Mouse (Mus musculus) heart, adult 11 months (tissue): ENCODE data around the gene Nsmce1.

Experiments
- DNase-seq: peaks from one replicate; pipeline ENCODE4 v3.0.0; 2022

Gene Nsmce1

DNA sequence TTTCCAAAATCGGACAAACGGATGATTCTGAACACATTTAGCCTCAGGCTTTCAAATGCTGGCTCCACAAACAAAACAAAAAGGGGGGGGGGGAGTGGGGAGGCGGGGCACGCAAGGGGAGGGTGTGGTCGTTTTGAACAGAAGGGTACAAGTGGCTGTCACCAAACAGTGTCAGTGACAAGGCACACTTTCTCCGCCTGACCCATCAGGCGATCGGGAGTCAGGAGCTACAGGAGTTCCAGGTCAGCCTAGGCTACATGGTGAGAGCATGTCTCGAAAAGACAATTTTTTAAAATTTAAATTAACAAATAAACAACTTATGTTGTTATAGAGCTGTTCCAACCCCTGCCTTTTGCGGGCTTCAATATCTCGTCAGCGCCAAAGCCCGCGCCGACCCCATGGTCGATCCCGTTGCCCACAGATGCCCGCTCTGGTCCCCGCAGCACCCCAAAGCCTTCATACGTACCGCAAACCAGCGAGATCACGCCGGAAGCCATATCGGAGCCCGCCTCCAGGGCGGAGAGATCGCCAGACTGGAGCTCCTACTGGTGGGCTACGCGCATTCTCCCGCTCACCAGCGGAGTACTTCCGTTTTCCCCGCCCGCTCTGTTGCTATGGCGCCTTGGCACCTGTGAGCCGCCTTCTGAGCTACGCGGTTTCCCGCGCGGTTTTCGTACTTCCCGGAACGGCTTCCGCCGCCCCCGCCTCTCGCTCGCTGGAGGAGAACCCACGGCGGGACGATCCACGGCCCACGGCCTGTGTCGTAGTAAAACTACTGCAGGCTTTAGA lies at the start of gene Nsmce1:
Gene Nsmce1, minus strand, starts transcription at position 650 of the 789 bp plus-strand sequence.
- DNase-seq, result peak; percentile 100

GRCm38 (mm10) chr7:125541026-125541425 lies 49.6 kb upstream of the Nsmce1 start:
- peak; percentile 89 for DNase-seq

DNA sequence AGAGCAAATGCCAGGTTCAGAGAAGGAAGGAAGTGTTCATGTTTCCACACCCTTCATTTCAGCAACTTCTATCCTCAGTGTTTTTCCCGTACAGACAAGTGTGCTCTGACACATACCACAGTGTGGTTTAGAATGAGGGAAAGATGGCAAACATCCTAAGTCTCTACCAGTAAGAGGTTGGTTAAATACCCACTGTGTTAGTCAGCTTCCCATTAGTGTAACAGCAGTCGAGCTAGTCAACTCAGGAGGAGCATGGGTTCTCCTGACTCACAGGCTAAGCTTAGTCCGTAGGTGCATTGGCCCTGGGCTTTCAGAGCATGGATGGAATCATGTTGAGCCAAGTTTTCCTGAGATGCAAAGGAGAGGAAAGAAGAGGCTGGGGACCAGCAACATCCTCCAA lies 48.0 kb upstream of the Nsmce1 start:
- peak; percentile 55 for DNase-seq

- DNase-seq, result peak; percentile 72
Measured at GRCm38 (mm10) chr7:125527901-125528580, 36.6 kb upstream of the Nsmce1 start.

DNA sequence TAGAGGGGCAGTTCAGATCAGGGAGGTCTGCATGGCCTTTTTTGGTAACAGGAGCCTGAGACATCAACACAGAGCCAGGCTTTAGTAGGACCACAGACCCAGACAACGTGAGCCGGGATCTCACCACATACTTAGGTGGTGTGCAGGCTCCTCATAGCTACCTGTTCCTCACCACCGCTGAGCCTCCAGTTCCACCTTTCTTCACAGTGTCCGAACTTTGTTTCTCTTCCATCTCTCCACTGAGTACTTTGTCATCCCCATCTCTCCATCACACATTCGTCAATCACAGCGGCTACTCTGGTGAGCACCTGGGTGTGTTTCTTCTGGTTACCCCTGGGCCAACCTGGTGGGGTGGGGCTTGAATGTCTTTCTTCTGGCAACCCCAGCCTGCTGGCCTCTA lies 35.8 kb upstream of the Nsmce1 start:
- DNase-seq, result peak; percentile 66

DNA sequence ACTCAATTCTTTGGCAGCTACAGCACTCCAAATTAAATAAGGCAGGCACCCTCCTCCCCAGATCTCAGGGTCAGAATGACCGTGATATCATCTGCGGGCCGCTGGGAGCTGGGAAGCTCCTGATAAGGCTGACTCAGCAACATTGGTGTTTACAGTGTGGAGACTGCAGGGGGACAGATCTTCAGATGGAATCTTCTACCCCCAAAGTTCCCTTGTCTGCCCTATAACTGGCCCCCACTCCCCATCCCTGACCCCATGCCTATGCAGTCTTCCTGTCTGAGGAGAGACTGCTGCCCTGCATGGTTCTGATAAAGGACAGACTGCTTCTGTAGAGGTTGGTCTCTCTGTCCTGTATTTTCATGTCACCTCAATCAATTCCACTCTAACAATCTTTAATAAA lies 31.7 kb upstream of the Nsmce1 start:
- DNase-seq, result peak; percentile 82

DNA sequence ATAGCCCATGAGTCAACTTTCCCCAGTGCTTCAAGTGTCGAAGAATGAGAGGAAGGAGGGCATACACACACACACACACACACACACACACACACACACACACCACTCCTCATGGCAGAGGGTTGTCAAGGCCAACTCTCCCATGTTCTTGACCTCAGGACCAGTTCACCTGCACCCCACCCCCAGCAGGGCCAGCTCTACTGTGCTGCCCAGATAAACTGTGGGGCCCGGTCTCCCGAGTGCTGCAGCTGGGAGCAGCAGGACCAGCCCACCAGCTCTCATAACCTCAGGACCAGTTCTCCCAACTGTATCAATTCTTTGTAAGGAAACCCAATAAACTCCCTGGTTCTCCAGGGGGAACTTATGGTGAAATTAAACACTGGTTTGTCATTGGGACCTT lies 28.3 kb upstream of the Nsmce1 start:
- DNase-seq, result peak; percentile 76

- DNase-seq, result peak; percentile 22
Measured at GRCm38 (mm10) chr7:125517470-125517869, 26.1 kb upstream of the Nsmce1 start.

GRCm38 (mm10) chr7:125516723-125517122 lies 25.3 kb upstream of the Nsmce1 start:
- no peak for DNase-seq

- DNase-seq, result peak; percentile 91
Measured at GRCm38 (mm10) chr7:125515081-125515853, 23.9 kb upstream of the Nsmce1 start.

GRCm38 (mm10) chr7:125511852-125512251 lies 20.5 kb upstream of the Nsmce1 start:
- DNase-seq, result peak; percentile 74

GRCm38 (mm10) chr7:125511432-125511831 lies 20.0 kb upstream of the Nsmce1 start:
- peak; percentile 76 for DNase-seq

GRCm38 (mm10) chr7:125507279-125507678 lies 15.9 kb upstream of the Nsmce1 start:
- peak; percentile 50 for DNase-seq

GRCm38 (mm10) chr7:125505568-125505967 lies 14.2 kb upstream of the Nsmce1 start:
- DNase-seq, result peak; percentile 78

DNA sequence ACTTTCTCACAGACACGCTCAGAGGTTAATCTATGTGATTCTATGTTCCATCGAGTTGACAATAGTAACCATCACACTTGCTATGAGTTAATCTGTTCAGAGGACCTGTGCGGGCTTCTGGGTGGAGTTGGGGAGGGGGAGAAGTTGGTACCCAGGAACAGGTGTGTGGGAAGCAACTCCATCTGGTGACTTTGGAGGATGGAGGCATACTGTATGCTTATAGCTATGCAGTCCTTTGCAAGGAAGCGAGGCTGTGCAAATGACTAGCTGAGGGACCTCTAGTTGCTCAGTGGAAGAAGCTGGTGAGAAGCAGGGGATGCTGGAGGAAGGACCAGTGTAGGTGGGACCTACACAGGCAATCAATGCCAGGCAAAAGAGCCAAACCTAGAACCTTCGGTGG lies 13.2 kb upstream of the Nsmce1 start:
- no peak for DNase-seq

DNA sequence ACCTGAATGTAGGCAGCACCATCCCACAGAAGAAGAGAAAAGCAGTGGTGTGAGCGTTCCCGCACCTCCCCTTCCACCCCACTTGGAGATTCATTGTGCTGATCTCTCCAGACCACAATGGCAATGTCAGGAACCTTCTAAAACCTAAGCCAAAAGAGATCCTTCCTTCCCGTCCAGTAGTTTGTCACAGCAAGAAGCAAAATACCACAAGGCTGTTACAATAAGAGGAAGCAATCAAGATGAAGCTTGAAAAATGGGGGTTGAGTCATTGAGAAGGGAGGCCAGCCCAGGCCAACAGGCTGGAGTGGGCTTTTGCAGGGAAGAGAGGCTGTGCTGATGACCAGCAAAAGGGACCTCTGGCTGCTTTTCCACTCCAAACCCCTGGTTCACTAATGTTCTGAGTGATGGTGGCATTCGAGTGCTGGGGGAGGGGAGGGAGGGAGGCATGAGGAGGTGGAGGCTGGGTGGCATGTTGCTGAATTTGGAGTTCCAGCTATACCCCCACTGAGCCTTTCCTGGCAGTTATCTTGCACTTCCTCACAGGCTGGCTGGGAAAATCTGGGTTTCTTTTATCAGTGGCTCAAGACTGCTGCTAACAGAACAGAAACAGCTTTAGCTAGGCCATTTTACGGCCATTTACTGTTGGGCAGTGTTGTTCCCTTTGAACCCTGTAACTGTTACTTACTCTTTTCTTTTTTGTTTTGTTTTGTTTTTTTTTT lies 12.1 kb upstream of the Nsmce1 start:
- peak; percentile 95 for DNase-seq

DNA sequence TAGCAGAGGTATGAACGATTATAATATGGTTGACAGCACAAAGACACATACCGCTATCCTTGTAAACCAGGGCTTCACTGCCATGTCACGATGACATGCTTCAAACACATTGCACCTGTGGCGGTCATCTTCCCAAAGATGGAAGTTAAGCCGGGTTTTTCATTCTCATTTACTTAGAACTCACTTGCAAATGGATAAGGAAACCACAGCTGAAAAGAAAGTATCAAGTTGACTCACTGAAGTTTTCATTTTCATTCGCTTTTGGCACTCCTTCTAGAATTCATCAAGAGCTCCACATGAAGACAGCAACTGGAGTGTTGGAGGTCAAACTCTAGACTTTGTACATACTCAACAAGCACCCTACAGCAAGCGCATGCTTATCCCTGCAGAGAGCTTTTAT lies 9.5 kb upstream of the Nsmce1 start:
- DNase-seq, result no peak

DNA sequence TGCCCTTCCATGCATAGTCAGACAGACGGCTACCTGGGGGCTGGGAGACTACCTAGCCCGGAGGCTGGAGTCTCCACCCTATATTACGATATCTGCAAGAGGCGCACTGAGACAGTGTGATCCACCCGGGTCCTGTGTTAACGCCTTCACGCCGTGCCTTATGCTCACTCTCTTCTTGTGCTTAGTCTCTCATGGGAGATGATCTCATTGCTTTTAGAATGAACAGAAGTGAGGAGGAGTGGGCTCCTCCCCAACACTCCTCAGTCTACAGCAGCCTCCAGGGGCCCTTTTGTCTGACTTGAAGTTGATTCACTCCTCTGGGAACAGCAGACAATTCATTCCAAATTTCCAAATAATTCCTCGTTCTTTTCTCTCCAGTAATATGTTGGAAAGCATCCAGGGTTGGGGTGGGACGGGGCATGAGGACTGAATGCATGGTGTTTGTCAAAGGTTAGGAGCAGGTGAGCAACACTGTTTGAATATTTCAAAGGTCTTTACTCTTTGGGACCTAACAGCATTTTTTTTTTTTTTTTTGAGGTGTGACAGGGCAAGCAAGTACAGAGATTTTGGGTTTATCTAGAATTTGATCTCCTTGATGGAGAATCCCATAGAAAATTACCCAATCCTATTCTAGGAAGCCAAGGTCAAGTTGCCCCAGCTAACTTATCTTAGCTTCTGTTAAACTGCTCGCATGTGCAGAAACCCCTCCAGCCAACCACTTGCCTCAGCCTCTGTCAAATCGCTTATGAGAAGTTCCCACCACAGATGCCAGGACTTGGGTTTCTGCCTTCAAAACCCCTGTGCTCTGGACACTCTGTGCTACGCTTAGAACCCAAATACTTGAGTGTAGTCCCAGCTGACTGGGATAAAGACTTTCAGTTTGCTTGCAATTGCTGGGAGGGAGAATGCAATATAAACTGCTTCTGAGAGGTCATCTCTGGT lies 8.8 kb upstream of the Nsmce1 start:
- peak; percentile 95 for DNase-seq

- no peak for DNase-seq
Measured at GRCm38 (mm10) chr7:125495864-125496440, 4.6 kb upstream of the Nsmce1 start.

DNA sequence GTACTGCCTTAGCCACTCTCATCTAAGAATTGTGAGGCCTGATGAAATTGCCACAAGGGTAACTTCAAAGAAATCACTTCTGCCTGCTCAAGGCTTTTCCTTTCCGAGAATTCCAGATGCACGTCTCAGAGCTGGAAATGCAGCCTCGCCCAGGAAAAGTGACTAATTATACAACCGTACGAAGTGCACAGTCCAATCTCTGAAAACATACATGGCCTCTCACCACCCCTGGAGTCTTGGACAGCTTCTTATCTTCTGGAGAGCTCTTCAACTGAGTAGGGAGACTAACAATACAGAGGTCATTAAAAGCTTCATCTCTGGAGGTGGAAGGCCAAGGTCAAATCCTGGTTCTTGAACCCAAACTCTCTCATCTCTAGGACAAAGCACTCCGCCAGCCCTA lies 1.2 kb upstream of the Nsmce1 start:
- DNase-seq, result peak; percentile 93

- DNase-seq, result no peak
Measured at GRCm38 (mm10) chr7:125491760-125492159, 364 bp upstream of the Nsmce1 start.
